Mouse (Mus musculus) right cerebral cortex, adult 18-20 months (tissue): ENCODE results near the gene Gm10392.
A peak's percentile ranks its signal among the peaks of the same experiment; 100 is the strongest.

Source experiments
- DNase-seq: peaks from one replicate; pipeline ENCODE4 v3.0.0; 2022; ENCODE audit warnings: mixed read lengths

The Gm10392 gene

GRCm38 (mm10) chr11:77507426-77507825 is 11.6 kb downstream of the Gm10392 start:
- DNase-seq, result no peak

- no peak for DNase-seq
These were observed 12.1 kb downstream of the Gm10392 start for GRCm38 (mm10) chr11:77506941-77507340.

- no peak for DNase-seq
These were observed 12.7 kb downstream of the Gm10392 start for GRCm38 (mm10) chr11:77506273-77506672.

- no peak for DNase-seq
These were observed 13.6 kb downstream of the Gm10392 start for GRCm38 (mm10) chr11:77505291-77505980.

GRCm38 (mm10) chr11:77504377-77504776 is 14.6 kb downstream of the Gm10392 start:
- DNase-seq, result no peak

- no peak for DNase-seq
These were observed 15.5 kb downstream of the Gm10392 start for GRCm38 (mm10) chr11:77503511-77503910.

GRCm38 (mm10) chr11:77502481-77502880 is 16.5 kb downstream of the Gm10392 start:
- DNase-seq, result no peak

- DNase-seq, result no peak
These were observed 17.0 kb downstream of the Gm10392 start for GRCm38 (mm10) chr11:77501971-77502370.

GRCm38 (mm10) chr11:77501392-77501791 is 17.6 kb downstream of the Gm10392 start:
- peak; percentile 78 for DNase-seq

- no peak for DNase-seq
These were observed 18.4 kb downstream of the Gm10392 start for GRCm38 (mm10) chr11:77500361-77501325.

- no peak for DNase-seq
These were observed 19.6 kb downstream of the Gm10392 start for GRCm38 (mm10) chr11:77499354-77499753.

GRCm38 (mm10) chr11:77498261-77499139 is 20.5 kb downstream of the Gm10392 start:
- DNase-seq, result no peak

GRCm38 (mm10) chr11:77497851-77498250 is 21.1 kb downstream of the Gm10392 start:
- DNase-seq, result no peak

GRCm38 (mm10) chr11:77497341-77497756 is 21.6 kb downstream of the Gm10392 start:
- no peak for DNase-seq

GRCm38 (mm10) chr11:77495507-77495906 is 23.5 kb downstream of the Gm10392 start:
- no peak for DNase-seq

- DNase-seq, result no peak
These were observed 24.2 kb downstream of the Gm10392 start for GRCm38 (mm10) chr11:77494782-77495181.

GRCm38 (mm10) chr11:77494344-77494676 is 24.7 kb downstream of the Gm10392 start:
- no peak for DNase-seq

- DNase-seq, result peak; percentile 78
These were observed 25.3 kb downstream of the Gm10392 start, which contains the start of gene Git1 for GRCm38 (mm10) chr11:77493512-77494343. Git1 (plus strand) TSS chr11:77493562.

- peak; percentile 96 for DNase-seq
These were observed 26.1 kb downstream of the Gm10392 start for GRCm38 (mm10) chr11:77492911-77493332.

GRCm38 (mm10) chr11:77492311-77492871 is 26.6 kb downstream of the Gm10392 start:
- no peak for DNase-seq

GRCm38 (mm10) chr11:77491502-77492291 is 27.3 kb downstream of the Gm10392 start:
- peak; percentile 82 for DNase-seq
